Mouse (Mus musculus) forebrain, embryonic 13.5 days (tissue): ENCODE results near the gene Isca2. TPM values are rescaled to one million over a fixed set of nuclear protein-coding genes. Genes with fewer than 3 reads are reported as not detected.

ENCODE experiments used
- polyA plus RNA-seq: library from polyadenylated mRNA; unstranded; fragments of >200 nt; fragmentation: Nextera tagmentation; extraction: Ambion mirVana; gene quantifications from 2 replicates; pipeline ENCODE4 v1.2.1, GENCODE M21; 2015

The Isca2 gene
- polyA plus RNA-seq, 1 experiment from 2014 or later = 171 TPM

Other genes starting within 250 kb of the Isca2 start
- not detected in 2 replicates for gene Vsx2, start 203.5 kb upstream of the Isca2 start, polyA plus RNA-seq
- 13.9 and 14.7 TPM in 2 replicates for gene Abcd4, start 155.8 kb upstream of the Isca2 start, polyA plus RNA-seq
- gene Vrtn, start 132.2 kb upstream of the Isca2 start, polyA plus RNA-seq = not detected in 2 replicates
- 0.72 and 1.4 TPM in 2 replicates for gene Syndig1l, start 74.4 kb upstream of the Isca2 start, polyA plus RNA-seq
- gene Npc2, start 99 bp upstream of the Isca2 start, polyA plus RNA-seq = 85.8 and 89.8 TPM in 2 replicates
- 0.13 TPM in 1 of 2 replicates, not detected in the other for gene Ltbp2, start 103.3 kb downstream of the Isca2 start, polyA plus RNA-seq
- 146 and 167 TPM in 2 replicates for gene Fcf1, start 197.6 kb downstream of the Isca2 start, polyA plus RNA-seq
- 22.1 and 26.7 TPM in 2 replicates for gene Arel1, start 197.6 kb downstream of the Isca2 start, polyA plus RNA-seq
- 41.6 and 45.1 TPM in 2 replicates for gene Ylpm1, start 223.1 kb downstream of the Isca2 start, polyA plus RNA-seq